Comparison of ENCODE assay signal across 30 mouse cellular contexts in the genomic region with DNA sequence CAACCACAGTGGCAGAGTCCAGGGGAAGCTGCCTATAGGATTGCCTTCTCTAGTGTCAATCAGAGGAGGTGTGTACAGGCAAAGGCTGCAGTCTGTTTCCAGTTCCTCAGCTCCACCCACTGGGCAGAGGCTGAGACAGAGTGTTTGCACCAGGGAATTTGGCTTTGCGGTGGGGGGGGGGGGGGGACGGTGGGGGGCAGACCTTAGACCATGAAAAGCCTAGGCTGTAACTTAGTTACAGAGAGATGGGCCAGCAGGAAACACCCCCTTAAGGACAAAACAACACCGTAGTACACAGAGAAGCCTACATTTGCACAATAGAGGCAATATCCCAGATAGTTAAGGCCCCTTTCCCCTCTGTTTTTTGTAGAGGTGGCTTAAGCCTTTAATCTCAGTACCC. TPM values are rescaled to one million over a fixed set of nuclear protein-coding genes. Genes with fewer than 3 reads are reported as not detected.
DNase-seq lines count a peak whose midpoint lies in the region; ATAC-seq and TF ChIP-seq lines count a peak whose summit lies in the region.
"Had no signal": no experiment of that assay in that cellular context is flagged by ENCODE, and none has a peak within 500 bp of the region (broad histone marks: within the 10 kb centered on the region; RNA-seq: fewer than 3 reads in every experiment).

No protein-coding gene starts in this region.

- H3K4me2 ChIP-seq in kidney, postnatal 0 days (ENCODE audit: low read length): no peak overlapping the region

- H3K9me3 ChIP-seq in kidney, postnatal 0 days (replicated peaks; ENCODE audit: low read length): no peaks in the 10 kb centered on the region

- H3K27ac ChIP-seq in kidney, postnatal 0 days: no peak overlapping the region

- no peak for DNase-seq in kidney, postnatal 0 days (ENCODE audit: low spot score)
- DNase-seq in kidney, postnatal 14 days: no peak
- peak; percentile 61 for DNase-seq in ES-CJ7 (ENCODE audit: low read depth, low spot score)
- DNase-seq in R1 (ENCODE audit: low read depth, low spot score): peak; percentile 42
- DNase-seq in ZHBTc4 (ENCODE audit: low read depth, low spot score): peak; percentile 72
- DNase-seq in retina, embryonic 14.5 days (ENCODE audit: low spot score): no peak
- DNase-seq: adrenal gland, adult 2 months; adrenal gland, adult 8-10 months; adrenal gland, postnatal 10 days; adrenal gland, postnatal 14 days; adrenal gland, postnatal 25 days; adrenal gland, postnatal 36 days; B cell, adult 2 months; cerebellum, adult 11 months; cerebellum, adult 11-12 months; cerebellum, adult 18-20 months; cerebellum, adult 2 months; cerebellum, adult 8-10 months; cerebellum, adult 9-10 months had no signal

- ATAC-seq in kidney, postnatal 0 days (replicated peaks; ENCODE audit: low FRiP score, low read depth): peak; percentile 23; the same call in 1 of the 2 replicates
- ATAC-seq in megakaryocyte progenitor cell, adult 5-6 weeks (replicated peaks; ENCODE audit: poor library complexity): no peak
- no peak for ATAC-seq in CD4-positive, CD25-positive, alpha-beta regulatory T cell, adult 4 months
- ATAC-seq: activated CD4-positive, CD25-positive, alpha-beta regulatory T cell, adult 4 months; Patski had no signal

- no peak for TF ChIP-seq CTCF in kidney, postnatal 0 days (IDR thresholded peaks at IDR 0.05; ENCODE audit: low read depth)

- H3K4me3 ChIP-seq in kidney, postnatal 0 days (replicated peaks; ENCODE audit: low read depth, low read length): no peak overlapping the region

- no peak overlapping the region for H3K9ac ChIP-seq in kidney, postnatal 0 days (ENCODE audit: low read depth, low read length)

- H3K36me3 ChIP-seq in kidney, postnatal 0 days (ENCODE audit: insufficient read depth, low read length): no peaks in the 10 kb centered on the region

- H3K4me1 ChIP-seq in kidney, postnatal 0 days (replicated peaks; ENCODE audit: insufficient read depth, low read length): no peaks in the 10 kb centered on the region

- H3K27me3 ChIP-seq in kidney, postnatal 0 days (ENCODE audit: insufficient read depth, low read length): no peaks in the 10 kb centered on the region
- H3K27me3 ChIP-seq: CH12.LX, Patski had no signal

- 83% methylated on average over 3 of the region's 3 CpGs for WGBS in kidney, postnatal 0 days

RNA-seq across cellular contexts. Expression of gene Sbsn, which starts 5.7 kb away (rescaled TPM):
- polyA plus RNA-seq in kidney, postnatal 0 days (2015; fragmentation: Nextera tagmentation; extraction: Ambion mirVana): 2.4 and 2.5 TPM in 2 replicates
- 1.6 TPM in 2 replicates for total RNA-seq in megakaryocyte progenitor cell, adult 5-6 weeks (2015)
- 0.47 and 1.3 TPM in 2 replicates for total RNA-seq in megakaryocyte progenitor cell, adult 5-6 weeks (2017)
- 1 to 10 TPM; 2.4 to 3.6 TPM for polyA plus RNA-seq in CD4-positive, CD25-positive, alpha-beta regulatory T cell, adult 4 months (2017; shearing (Covaris generic))

RNA-seq across cellular contexts. Expression of gene Dmkn, which starts 6.6 kb away (rescaled TPM):
- polyA plus RNA-seq in kidney, postnatal 0 days (2015; fragmentation: Nextera tagmentation; extraction: Ambion mirVana): 1.7 and 2.7 TPM in 2 replicates
- total RNA-seq in megakaryocyte progenitor cell, adult 5-6 weeks (2015): 81.7 and 87.4 TPM in 2 replicates
- 95.3 and 119 TPM in 2 replicates for total RNA-seq in megakaryocyte progenitor cell, adult 5-6 weeks (2017)
- under 1 TPM in 1 of 2 experiments, not detected in 1; 0.16 TPM for polyA plus RNA-seq in CD4-positive, CD25-positive, alpha-beta regulatory T cell, adult 4 months (2017; shearing (Covaris generic))
- total RNA-seq: CH12.LX, MEL had no signal
- polyA plus RNA-seq: C2C12, G1E had no signal

RNA-seq across cellular contexts. Expression of gene Gapdhs, which starts 13.5 kb away (rescaled TPM):
- polyA plus RNA-seq in kidney, postnatal 0 days (2015; fragmentation: Nextera tagmentation; extraction: Ambion mirVana): 0.15 and 0.32 TPM in 2 replicates
- not detected in 2 replicates for total RNA-seq in megakaryocyte progenitor cell, adult 5-6 weeks (2015)
- not detected in 2 replicates for total RNA-seq in megakaryocyte progenitor cell, adult 5-6 weeks (2017)
- polyA plus RNA-seq in CD4-positive, CD25-positive, alpha-beta regulatory T cell, adult 4 months (2017; shearing (Covaris generic)): not detected
- total RNA-seq: adrenal gland, adult 2 months; adrenal gland, adult 8-10 months; adrenal gland, postnatal 10 days; adrenal gland, postnatal 14 days; adrenal gland, postnatal 25 days; adrenal gland, postnatal 4 days; ES-E14; G1E; MEL had no signal
- polyA plus RNA-seq: activated CD4-positive, CD25-positive, alpha-beta regulatory T cell, adult 4 months; adrenal gland, adult 2 months; brain, embryonic 14.5 days; C2C12; cerebellum, adult 2 months; G1E had no signal

RNA-seq across cellular contexts. Expression of gene Tmem147, which starts 27.7 kb away (rescaled TPM):
- polyA plus RNA-seq in kidney, postnatal 0 days (2015; fragmentation: Nextera tagmentation; extraction: Ambion mirVana): 320 and 325 TPM in 2 replicates
- 210 and 218 TPM in 2 replicates for total RNA-seq in megakaryocyte progenitor cell, adult 5-6 weeks (2015)
- total RNA-seq in megakaryocyte progenitor cell, adult 5-6 weeks (2017): 65.9 and 76.4 TPM in 2 replicates
- polyA plus RNA-seq in CD4-positive, CD25-positive, alpha-beta regulatory T cell, adult 4 months (2017; shearing (Covaris generic)): 10 to 100 TPM; 60.5 to 65.0 TPM

RNA-seq across cellular contexts. Expression of gene Krtdap, which starts 30.7 kb away (rescaled TPM):
- polyA plus RNA-seq in kidney, postnatal 0 days (2015; fragmentation: Nextera tagmentation; extraction: Ambion mirVana): 1.4 and 3.4 TPM in 2 replicates
- total RNA-seq in megakaryocyte progenitor cell, adult 5-6 weeks (2015): not detected in 2 replicates
- not detected in 2 replicates for total RNA-seq in megakaryocyte progenitor cell, adult 5-6 weeks (2017)
- polyA plus RNA-seq in CD4-positive, CD25-positive, alpha-beta regulatory T cell, adult 4 months (2017; shearing (Covaris generic)): not detected
- total RNA-seq: adrenal gland, adult 2 months; adrenal gland, adult 8-10 months; adrenal gland, postnatal 25 days; CH12.LX; G1E; MEL had no signal
- polyA plus RNA-seq: activated CD4-positive, CD25-positive, alpha-beta regulatory T cell, adult 4 months; adrenal gland, adult 2 months; C2C12; cerebellum, adult 2 months; G1E; Patski had no signal

Comparison
In these comparisons a context has a peak if more than half of its experiments do, and no peak if none do; other contexts are left out.
1. DNase-seq: peak in ES-CJ7 (single experiment), R1 (single experiment) and ZHBTc4 (single experiment); none in kidney, postnatal 0 days (single experiment), kidney, postnatal 14 days (single experiment) and retina, embryonic 14.5 days (single experiment).